Mouse (Mus musculus): ENCODE measurements at regions not wholly inside any gene's neighbourhood (a gene's known extent, or its start where the extent isn't known, plus 50 kb on each side); places are given as distances from the start of the nearest gene placed in this dataset.
A peak's percentile ranks its signal among the peaks of the same experiment; 100 is the strongest.
"Not testable (repeated sequence)": the region's sequence is repeated elsewhere in the genome, so short reads cannot be mapped to it uniquely, and the experiment has no call there.

GRCm38 (mm10) chr1:152241026-152241425, 145.5 kb downstream of the Tsen15 start:
- no peak for DNase-seq (ENCODE audit: low spot score)

- no peak for DNase-seq (ENCODE audit: low spot score)
Observed at GRCm38 (mm10) chr1:152239376-152239775, 147.1 kb downstream of the Tsen15 start.

- no peak for DNase-seq (ENCODE audit: low spot score)
Observed at GRCm38 (mm10) chr1:152235212-152235792, 145.4 kb upstream of the 1700025G04Rik start.

GRCm38 (mm10) chr1:152234716-152235115, 144.8 kb upstream of the 1700025G04Rik start:
- no peak for DNase-seq (ENCODE audit: low spot score)

- peak; percentile 24 for DNase-seq (ENCODE audit: low spot score)
Observed at GRCm38 (mm10) chr1:152231717-152232202, 141.8 kb upstream of the 1700025G04Rik start.

- no peak for DNase-seq (ENCODE audit: low spot score)
Observed at GRCm38 (mm10) chr1:152229709-152230108, 139.8 kb upstream of the 1700025G04Rik start.

DNA sequence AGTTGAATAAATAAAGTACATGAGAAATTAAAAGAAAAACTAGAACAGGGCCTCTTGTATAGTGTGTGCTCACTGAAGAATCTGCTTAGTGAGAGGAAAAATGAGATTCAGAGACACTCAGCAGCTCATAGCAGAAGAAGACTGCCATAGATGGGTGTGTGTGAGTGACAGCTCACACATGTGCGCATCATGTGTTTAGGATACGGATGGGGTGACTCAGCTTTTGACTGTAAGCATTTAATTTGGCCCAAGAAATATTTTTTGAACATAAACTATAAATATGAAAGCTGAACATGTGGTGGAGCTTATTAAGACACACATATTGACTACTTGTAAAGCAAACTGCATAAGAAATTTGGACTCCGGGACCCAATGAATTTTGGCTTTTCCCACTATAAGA, 136.1 kb upstream of the 1700025G04Rik start:
- DNase-seq (ENCODE audit: low spot score): no peak

DNA sequence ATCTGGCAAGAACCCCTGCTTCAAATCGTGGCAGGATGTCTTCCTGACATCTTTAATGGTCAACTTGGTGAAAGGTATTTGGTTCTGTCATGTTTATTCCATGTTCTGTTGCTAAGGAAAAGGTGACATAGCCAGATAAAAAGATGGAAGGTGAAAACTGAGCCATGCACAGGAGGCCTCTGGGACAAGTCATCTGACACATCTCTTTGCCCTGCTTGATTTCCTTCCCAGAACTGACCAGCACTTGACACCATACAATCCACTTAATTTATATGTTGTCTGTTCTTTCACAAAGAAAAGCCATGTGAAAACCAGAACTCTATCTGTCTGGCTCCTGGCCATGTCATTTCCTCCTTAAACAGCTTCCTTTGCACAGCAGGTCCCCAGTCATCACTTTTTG, 133.7 kb upstream of the 1700025G04Rik start:
- no peak for DNase-seq (ENCODE audit: low spot score)

DNA sequence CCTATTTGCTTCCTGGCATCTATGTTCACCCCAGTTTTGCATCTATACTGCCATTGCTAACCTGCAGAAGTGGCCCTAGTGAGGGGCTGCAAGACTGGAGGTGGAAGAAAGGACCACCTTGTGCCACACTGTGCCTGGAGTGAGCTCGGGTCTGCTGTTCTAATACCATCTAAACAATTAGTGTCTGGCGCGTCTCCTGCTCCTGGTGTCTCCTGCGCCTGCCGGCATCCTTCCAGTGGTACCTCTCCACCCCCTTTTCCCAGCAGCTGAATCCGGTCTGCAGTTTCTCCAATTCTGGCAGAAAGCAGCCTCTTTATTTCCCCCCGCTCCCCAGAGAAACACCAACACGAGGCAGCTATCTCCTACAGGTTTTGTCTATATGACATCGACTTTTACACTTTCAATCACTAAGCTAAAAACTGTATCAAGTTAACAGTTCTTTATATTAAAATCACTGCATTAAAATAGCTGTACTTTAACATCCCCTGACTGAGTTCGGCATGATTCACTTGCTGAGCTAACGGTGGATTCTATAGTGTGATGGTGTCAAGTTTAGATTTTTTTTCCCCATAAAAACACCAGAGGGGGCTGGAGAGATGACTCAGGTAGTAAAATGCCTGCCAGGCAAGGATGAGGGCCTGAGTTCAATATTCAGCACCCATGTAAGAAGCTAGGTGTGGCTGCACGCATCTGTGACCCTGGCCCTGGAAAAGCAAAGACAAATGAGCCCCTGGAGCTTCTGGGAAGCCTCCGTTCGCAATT, 131.1 kb upstream of the 1700025G04Rik start:
- no peak for DNase-seq (ENCODE audit: low spot score)

- not testable (repeated sequence) for DNase-seq (ENCODE audit: low spot score)
Observed at GRCm38 (mm10) chr1:152219752-152220151, 129.8 kb upstream of the 1700025G04Rik start.

- DNase-seq (ENCODE audit: low spot score): no peak
Observed at GRCm38 (mm10) chr1:152217404-152217803, 127.5 kb upstream of the 1700025G04Rik start.

DNA sequence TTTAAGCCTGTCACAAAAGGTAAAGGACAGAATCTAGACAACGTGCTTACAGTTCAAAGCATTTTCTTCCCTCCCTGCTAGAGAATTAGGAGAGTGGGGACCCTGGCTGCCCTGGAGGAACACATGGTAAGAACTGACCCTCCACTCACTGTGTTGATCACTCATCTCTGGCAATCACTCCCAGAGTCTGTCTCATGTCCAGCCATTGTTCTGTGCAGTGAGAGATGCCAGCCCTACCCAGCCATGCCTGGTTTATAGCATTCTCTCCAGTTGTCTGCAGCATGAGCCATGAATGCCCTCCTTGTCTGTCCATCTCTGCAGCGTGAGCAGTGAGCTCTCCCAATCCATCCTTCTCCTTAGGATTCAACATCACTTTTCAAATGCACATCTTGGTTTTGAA, 124.5 kb upstream of the 1700025G04Rik start:
- no peak for DNase-seq (ENCODE audit: low spot score)

GRCm38 (mm10) chr1:152203187-152203586, 113.3 kb upstream of the 1700025G04Rik start:
- no peak for DNase-seq (ENCODE audit: low spot score)

DNA sequence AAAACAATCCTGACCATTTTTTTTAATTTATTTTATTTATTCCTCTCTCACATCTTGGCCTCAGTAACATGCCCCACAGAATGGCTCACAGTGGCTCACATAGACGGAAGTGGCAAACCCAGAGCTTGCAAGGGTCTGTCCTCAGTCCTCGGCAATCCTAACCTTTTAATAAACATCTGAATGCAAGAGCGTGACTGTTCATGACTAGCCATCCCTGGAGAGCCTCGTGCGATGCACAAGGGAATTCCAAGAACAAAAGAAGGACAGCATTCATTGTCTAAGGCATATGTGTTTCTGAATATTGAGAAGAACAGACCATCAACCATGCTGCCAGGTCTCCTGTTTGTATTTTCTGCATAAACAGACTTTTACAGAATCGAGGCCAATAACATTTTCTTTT, 98.8 kb upstream of the 1700025G04Rik start:
- no peak for DNase-seq (ENCODE audit: low spot score)

DNA sequence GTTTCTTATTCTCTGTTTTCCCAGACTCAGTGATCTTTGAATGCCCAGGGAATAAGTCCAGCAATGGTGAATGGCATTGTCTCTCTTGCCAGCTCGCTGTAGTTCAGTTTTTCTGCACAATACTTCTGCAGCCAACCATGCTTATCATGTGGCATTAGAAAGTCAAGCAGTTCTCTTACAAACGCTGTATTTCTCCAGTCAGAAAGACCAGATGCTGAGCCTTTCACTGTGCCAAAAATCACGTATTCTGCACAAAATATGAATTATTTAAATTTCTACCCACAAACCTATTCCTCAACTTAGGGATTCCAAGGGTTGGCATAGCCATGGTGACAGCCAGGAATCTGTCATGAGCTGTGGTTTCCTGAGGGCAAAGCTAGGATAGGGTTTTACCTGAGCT, 95.0 kb upstream of the 1700025G04Rik start:
- no peak for DNase-seq (ENCODE audit: low spot score)

GRCm38 (mm10) chr1:152176267-152176970, 86.5 kb upstream of the 1700025G04Rik start:
- DNase-seq (ENCODE audit: low spot score): no peak

DNA sequence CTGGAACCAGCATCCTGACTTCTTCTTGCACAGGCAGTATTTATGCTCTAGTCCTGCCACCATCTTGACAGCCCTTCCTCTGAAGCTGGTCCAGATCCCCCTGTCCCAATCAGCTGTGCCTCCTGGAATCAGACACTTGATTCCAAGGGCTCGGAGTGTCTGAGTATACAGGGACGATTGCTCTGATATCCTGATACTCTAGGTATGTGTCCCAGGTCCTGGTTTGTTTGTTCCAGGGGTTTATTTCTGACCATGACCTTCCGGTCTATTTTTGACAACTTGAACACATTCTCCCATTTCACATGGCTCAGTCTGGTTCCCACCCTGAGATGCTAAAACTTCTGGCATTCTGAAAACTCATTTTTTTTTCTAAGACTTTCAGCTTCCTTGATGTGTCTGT, 85.8 kb upstream of the 1700025G04Rik start:
- DNase-seq (ENCODE audit: low spot score): no peak

- no peak for DNase-seq (ENCODE audit: low spot score)
Observed at GRCm38 (mm10) chr1:152174464-152174863, 84.5 kb upstream of the 1700025G04Rik start.

DNA sequence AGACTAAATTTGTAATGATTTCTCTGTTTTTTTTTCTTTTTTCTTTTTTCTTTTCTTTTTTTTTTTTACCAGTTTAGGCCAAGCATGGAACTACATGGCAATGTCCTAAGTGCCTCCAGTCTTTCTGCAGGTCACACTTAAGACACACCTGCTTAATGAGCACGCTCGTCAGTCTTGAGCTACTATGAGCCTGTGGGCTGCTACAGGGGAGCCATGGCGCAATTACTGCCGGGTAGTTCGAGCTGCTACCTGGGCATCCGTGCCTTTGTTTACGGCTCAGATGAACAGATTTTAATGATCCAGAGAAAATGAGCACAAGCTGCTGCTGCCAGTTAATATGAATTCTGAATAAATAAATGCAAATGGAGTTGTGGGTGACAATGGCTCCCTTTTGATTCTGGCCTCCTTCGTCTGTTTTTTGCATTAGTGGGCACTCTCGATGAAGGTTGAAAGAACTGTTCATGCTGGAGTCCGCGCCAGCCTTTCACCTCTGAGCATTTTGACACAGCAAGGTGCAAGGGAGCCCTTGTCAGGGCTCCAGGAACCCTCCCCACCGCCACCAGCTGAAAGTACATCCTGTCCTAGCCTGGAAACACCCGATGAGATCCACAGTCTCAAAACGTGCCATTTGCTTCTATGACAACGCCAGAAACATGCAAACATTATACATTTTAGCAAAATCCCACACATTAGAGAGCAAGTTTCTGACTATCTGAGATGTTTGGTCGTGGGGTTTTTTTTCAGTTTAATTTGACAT, 81.3 kb upstream of the 1700025G04Rik start:
- no peak for DNase-seq (ENCODE audit: low spot score)

DNA sequence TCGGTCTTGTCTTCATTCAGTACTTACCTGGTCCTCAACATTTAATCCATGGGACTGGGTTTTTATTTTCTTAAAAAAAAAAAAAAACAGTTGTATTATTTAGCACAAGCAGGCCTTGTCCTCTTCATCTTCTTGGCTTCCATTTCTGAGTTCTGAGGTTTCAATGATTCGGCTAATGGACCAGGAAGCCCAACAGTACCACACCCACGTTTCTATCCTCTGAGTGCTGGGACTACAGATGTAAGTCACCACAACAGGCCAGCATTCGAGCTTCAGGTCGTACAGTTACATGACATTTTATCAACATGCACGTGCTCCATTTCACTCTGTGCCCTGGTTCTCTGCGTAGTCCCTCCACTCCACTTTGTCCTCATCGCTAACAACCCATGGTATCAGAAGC, 80.7 kb upstream of the 1700025G04Rik start:
- DNase-seq (ENCODE audit: low spot score): no peak

DNA sequence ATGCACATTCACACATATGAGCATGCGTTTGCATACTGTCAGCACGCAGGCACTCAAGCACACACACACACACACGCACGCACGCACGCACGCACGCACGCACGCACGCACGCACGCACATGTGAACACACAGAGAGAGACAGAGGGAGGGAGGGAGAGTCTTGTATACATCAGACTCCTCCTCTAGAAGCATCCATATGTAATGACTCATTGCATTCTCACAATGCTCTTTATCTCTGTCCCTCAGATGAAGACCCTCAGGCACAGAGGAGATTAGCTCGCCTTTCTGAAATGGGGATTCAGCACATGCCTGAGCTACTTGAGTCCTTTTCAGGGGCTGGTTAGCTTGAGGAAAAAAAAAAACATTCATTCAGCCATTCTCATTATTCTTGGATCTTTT, 79.6 kb upstream of the 1700025G04Rik start:
- DNase-seq (ENCODE audit: low spot score): no peak

DNA sequence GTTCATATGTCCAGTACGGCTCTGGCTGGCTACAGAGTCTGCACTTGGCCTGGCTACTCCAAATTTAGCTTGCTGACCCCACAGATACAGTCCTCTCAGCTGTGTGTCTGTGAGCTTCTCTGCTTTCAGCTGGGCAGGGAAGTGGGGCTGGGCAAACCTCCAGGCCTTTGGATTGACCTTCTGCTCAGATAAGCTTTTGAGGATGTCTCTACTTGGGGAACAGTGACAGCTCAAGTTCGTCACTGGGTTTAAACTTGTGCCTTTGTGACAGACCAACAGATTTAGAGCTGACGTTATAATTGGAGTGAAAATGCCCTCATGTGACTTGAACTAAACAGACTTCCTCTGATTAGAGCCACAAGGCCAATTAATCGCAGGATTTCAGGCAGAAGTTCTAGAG, 78.4 kb upstream of the 1700025G04Rik start:
- no peak for DNase-seq (ENCODE audit: low spot score)

All from urinary bladder, postnatal 14 days (tissue).